Mouse (Mus musculus) liver, embryonic 16.5 days (tissue): ENCODE results near the gene Rab11fip3. TPM values are rescaled to one million over a fixed set of nuclear protein-coding genes. Genes with fewer than 3 reads are reported as not detected.
"Not testable (repeated sequence)": the region's sequence is repeated elsewhere in the genome, so short reads cannot be mapped to it uniquely, and the experiment has no call there.

Source experiments
- ATAC-seq: fragments of 200-750 bp; cut with Nextera tagmentation; 2 replicates; pipeline ENCODE4 v1.8.0; 2017; ENCODE audit warnings: low read depth, mild to moderate bottlenecking, moderate number of reproducible peaks, moderate library complexity
- H3K27ac ChIP-seq: fragments of 300-500 bp; sonication (generic); 2 replicates; pipeline ENCODE4 v1.5.1; 2014; ENCODE audit warnings: mild to moderate bottlenecking, low read length
- H3K27me3 ChIP-seq: fragments of 300-500 bp; sonication (generic); 2 replicates; pipeline ENCODE4 v1.6.1; 2014; ENCODE audit warnings: low read depth, low read length, mixed read lengths; ENCODE audit not compliant: control insufficient read depth, insufficient read depth
- H3K36me3 ChIP-seq: fragments of 300-500 bp; sonication (generic); 2 replicates; pipeline ENCODE4 v1.6.1; 2014; ENCODE audit warnings: mild to moderate bottlenecking; ENCODE audit not compliant: control insufficient read depth, insufficient read depth
- H3K4me1 ChIP-seq: fragments of 300-500 bp; sonication (generic); 2 replicates; pipeline ENCODE4 v1.6.1; 2014; ENCODE audit warnings: low read depth, low read length, mixed read lengths; ENCODE audit not compliant: control insufficient read depth
- H3K4me2 ChIP-seq: fragments of 300-500 bp; sonication (generic); 2 replicates; pipeline ENCODE4 v1.6.1; 2014; ENCODE audit warnings: low read depth, low read length, mixed read lengths
- H3K4me3 ChIP-seq: fragments of 300-500 bp; sonication (generic); 2 replicates; pipeline ENCODE4 v1.5.1; 2014; ENCODE audit warnings: low read depth, mild to moderate bottlenecking, low read length
- H3K9ac ChIP-seq: fragments of 300-500 bp; sonication (generic); 2 replicates; pipeline ENCODE4 v1.6.1; 2014; ENCODE audit warnings: low read depth, low read length
- H3K9me3 ChIP-seq: fragments of 300-500 bp; sonication (generic); replicated peaks from 2 replicates; pipeline ENCODE4 v1.6.1; 2016; ENCODE audit warnings: low read length; ENCODE audit not compliant: control insufficient read depth
- WGBS: fragments of 180-500 bp; shearing (Covaris S2); extraction: QIAGEN DNeasy Blood & Tissue Kit; methylation state at CpG from one replicate; pipeline ENCODE4 v1.1.7; 2014; ENCODE audit not compliant: insufficient replicate concordance; 5-methylcytosine and 5-hydroxymethylcytosine counted together
- polyA plus RNA-seq: library from polyadenylated mRNA; unstranded; fragments of >200 nt; fragmentation: Nextera tagmentation; extraction: Ambion mirVana; gene quantifications from 2 replicates; pipeline ENCODE4 v1.2.1, GENCODE M21; 2015

The Rab11fip3 gene
- polyA plus RNA-seq, 1 experiment from 2014 or later, result 1.7 TPM

- Histone ChIP-seq H3K4me3 (no peak overlapping the region), H3K36me3 (no peaks in the 10 kb centered on the region), H3K27ac (no peak overlapping the region), H3K9ac (no peak overlapping the region), H3K4me2 (no peak overlapping the region), H3K27me3 (peaks cover 56% of the 10 kb centered on the region), H3K4me1 (peaks cover 10% of the 10 kb centered on the region), H3K9me3 (no peaks in the 10 kb centered on the region)
- 26% methylated on average over 4 of the region's 4 CpGs for WGBS
- no peak for ATAC-seq
These were observed 42.4 kb upstream of the Rab11fip3 start for GRCm38 (mm10) chr17:26111722-26112121.

- no peak for ATAC-seq
- Histone ChIP-seq H3K36me3 (no peaks in the 10 kb centered on the region), H3K27ac (no peak overlapping the region), H3K27me3 (peaks cover 56% of the 10 kb centered on the region), H3K9ac (no peak overlapping the region), H3K4me3 (no peak overlapping the region), H3K4me2 (no peak overlapping the region), H3K4me1 (peaks cover 10% of the 10 kb centered on the region), H3K9me3 (no peaks in the 10 kb centered on the region)
- 26% methylated on average over 4 of the region's 4 CpGs for WGBS
These were observed 41.7 kb upstream of the Rab11fip3 start for GRCm38 (mm10) chr17:26111024-26111423.

GRCm38 (mm10) chr17:26110156-26110555 lies 40.8 kb upstream of the Rab11fip3 start:
- Histone ChIP-seq H3K9me3 (no peaks in the 10 kb centered on the region), H3K4me3 (no peak overlapping the region), H3K9ac (no peak overlapping the region), H3K27me3 (peaks cover 50% of the 10 kb centered on the region), H3K27ac (no peak overlapping the region), H3K4me1 (peaks cover 10% of the 10 kb centered on the region), H3K36me3 (no peaks in the 10 kb centered on the region), H3K4me2 (no peak overlapping the region)
- ATAC-seq, result no peak
- 28% methylated on average over 4 of the region's 4 CpGs for WGBS

- H3K4me2 ChIP-seq, result no peak overlapping the region
- no peak overlapping the region for H3K4me3 ChIP-seq
- H3K4me1 ChIP-seq, result no peaks in the 10 kb centered on the region
- no peak overlapping the region for H3K27ac ChIP-seq
- H3K36me3 ChIP-seq, result no peaks in the 10 kb centered on the region
- peaks cover 6% of the 10 kb centered on the region for H3K27me3 ChIP-seq
- no peak overlapping the region for H3K9ac ChIP-seq
- H3K9me3 ChIP-seq, result no peaks in the 10 kb centered on the region
- 22% methylated on average over 4 of the region's 4 CpGs for WGBS
- ATAC-seq, result no peak
These were observed 36.3 kb upstream of the Rab11fip3 start for GRCm38 (mm10) chr17:26105619-26106018.

- H3K9ac ChIP-seq, result no peak overlapping the region
- H3K4me2 ChIP-seq, result no peak overlapping the region
- H3K27me3 ChIP-seq, result no peaks in the 10 kb centered on the region
- peak; percentile 69; the same call in 1 of the 2 replicates for ATAC-seq
- no peak overlapping the region for H3K4me3 ChIP-seq
- 54% methylated on average over 3 of the region's 4 CpGs for WGBS
- H3K9me3 ChIP-seq, result no peaks in the 10 kb centered on the region
- H3K27ac ChIP-seq, result no peak overlapping the region
- no peaks in the 10 kb centered on the region for H3K36me3 ChIP-seq
- no peaks in the 10 kb centered on the region for H3K4me1 ChIP-seq
These were observed 32.1 kb upstream of the Rab11fip3 start for GRCm38 (mm10) chr17:26101478-26101877.

- Histone ChIP-seq H3K4me3 (no peak overlapping the region), H3K9ac (no peak overlapping the region), H3K4me2 (no peak overlapping the region), H3K9me3 (no peaks in the 10 kb centered on the region), H3K4me1 (peaks cover 6% of the 10 kb centered on the region), H3K27me3 (no peaks in the 10 kb centered on the region), H3K36me3 (no peaks in the 10 kb centered on the region), H3K27ac (no peak overlapping the region)
- no peak for ATAC-seq
- 42% methylated on average over 2 of the region's 2 CpGs for WGBS
These were observed 30.8 kb upstream of the Rab11fip3 start for GRCm38 (mm10) chr17:26100166-26100565.

GRCm38 (mm10) chr17:26099316-26099715 lies 30.0 kb upstream of the Rab11fip3 start:
- H3K36me3 ChIP-seq, ATAC-seq, H3K27me3 ChIP-seq, H3K4me3 ChIP-seq, H3K4me2 ChIP-seq, H3K27ac ChIP-seq, H3K9ac ChIP-seq, H3K9me3 ChIP-seq: not testable (repeated sequence)
- 43% methylated on average over 3 of the region's 3 CpGs for whole genome bisulfite sequencing
- peaks cover 15% of the 10 kb centered on the region for H3K4me1 ChIP-seq

GRCm38 (mm10) chr17:26098461-26098860 lies 29.1 kb upstream of the Rab11fip3 start:
- Histone ChIP-seq H3K9ac (no peak overlapping the region), H3K9me3 (no peaks in the 10 kb centered on the region), H3K27me3 (no peaks in the 10 kb centered on the region), H3K27ac (no peak overlapping the region), H3K36me3 (no peaks in the 10 kb centered on the region), H3K4me2 (no peak overlapping the region), H3K4me3 (no peak overlapping the region), H3K4me1 (peaks cover 19% of the 10 kb centered on the region)
- ATAC-seq, result no peak
- WGBS, result 64% methylated on average over 7 of the region's 7 CpGs

GRCm38 (mm10) chr17:26095121-26095740 lies 25.9 kb upstream of the Rab11fip3 start, which contains the start of gene Nme4:
Nme4 (minus strand) TSS chr17:26095602.
- Histone ChIP-seq H3K27ac (peak within 1 kb of the TSS; percentile 21), H3K9ac (peak within 1 kb of the TSS; percentile 65), H3K36me3 (no peaks in the 10 kb centered on the region), H3K9me3 (no peaks in the 10 kb centered on the region), H3K4me3 (peak within 1 kb of the TSS; percentile 69), H3K27me3 (no peaks in the 10 kb centered on the region), H3K4me1 (peaks cover 19% of the 10 kb centered on the region), H3K4me2 (peak within 1 kb of the TSS; percentile 91)
- ATAC-seq, result peak; percentile 84
- 2% methylated on average over 47 of the region's 47 CpGs for WGBS
